Mouse (Mus musculus): Measurements from ENCODE around the gene Erich6.

Gene Erich6

DNA sequence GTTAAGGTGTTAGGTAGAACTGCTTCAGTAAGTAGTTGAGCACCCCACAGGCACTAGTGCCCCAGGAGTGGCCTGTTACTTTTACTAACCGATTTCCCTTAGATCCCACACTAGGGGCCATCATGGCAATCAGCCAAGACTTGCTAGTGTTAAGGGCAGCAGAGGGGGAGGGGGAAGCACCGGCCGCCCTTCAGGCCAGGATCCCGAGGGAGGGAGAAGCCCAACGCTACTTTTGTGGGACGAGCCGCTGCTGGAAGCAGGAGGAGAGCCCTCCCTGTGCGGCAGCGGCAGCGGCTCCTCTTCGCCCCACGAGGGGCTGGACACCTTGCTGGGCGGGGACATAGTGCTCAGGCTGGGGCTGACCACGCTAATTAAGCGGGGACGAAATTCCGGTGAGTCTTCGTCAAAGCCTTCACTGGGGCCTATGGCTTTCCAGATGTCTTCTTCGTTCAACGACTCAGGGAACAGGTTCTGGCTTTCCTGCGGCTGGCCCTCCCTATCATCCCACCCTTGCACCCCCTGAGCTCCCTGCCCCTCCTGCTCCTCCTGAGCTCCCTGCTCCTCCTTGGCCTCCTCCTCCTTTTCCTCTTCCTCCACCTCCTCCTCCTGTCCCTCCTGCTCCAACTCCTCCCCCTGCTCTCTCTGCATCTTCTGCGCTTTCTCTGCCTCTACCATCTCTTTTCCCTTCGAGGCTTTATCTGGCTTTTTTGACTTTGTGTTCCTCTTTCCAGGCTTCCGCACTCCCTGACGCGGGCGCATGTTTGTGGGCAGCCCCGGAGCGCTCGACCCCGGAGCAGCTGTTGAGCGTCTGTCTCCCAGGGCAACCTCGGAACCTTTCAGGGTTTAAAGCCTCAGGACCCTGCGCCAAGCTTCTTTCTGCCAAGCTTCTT, at the start of gene Erich6:
Gene Erich6, minus strand, starts transcription at position 802 of the 890 bp plus-strand sequence.
- DNase-seq = peak; percentile 59 to 60

DNA sequence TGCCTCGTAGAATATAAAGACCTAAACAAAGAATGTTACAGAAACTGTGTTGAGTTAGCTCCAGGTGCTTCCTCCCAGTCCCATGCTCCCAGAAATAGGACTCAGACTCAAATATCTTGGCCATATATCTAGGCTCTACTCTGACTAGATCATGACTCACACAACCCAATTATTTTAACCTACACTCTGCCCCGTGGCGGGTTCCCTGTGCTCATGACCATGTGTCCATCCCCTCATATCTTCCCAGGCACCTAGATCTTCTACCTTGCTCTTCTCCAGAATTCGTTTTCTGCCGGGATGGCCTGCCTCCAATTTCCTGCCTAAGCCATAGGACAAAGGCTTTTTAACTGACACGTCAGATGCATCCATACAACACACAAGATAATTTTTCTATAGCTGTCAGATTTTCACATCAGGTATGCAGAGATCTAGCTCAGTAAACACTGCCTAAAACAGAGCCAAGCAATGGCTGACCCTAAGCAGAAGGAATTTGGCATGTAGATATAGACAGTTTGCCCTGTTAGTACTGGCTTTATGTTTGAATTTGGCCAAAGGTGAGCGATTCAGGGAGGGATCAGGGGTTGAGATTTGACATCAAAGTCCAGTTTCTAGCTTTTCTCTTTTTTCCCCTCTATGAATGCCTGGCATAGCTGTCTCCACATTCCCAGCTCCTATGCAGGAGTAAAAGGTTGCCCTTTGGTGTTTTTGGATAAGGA, 49.4 kb upstream of the Erich6 start:
- DNase-seq = no peak

DNA sequence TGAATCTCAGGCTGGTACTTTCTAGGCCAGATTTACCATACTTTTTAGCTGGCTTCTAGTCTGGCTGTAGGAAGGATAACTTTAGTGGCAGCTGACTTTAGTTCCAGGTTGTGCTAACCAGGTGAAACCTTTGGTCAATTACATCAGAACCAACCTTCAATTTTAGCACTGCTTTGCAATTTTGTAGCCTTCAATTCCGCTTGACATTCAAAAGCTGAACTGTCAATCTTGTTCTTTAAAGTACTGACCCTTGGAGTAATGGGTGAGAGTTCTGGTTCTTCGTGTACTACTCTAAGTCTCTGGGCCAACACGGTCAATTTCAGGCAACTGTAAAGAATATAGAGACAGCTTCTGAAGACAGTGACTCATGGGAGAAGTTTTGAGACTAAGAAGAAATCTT, 48.4 kb upstream of the Erich6 start:
- DNase-seq = no peak

DNA sequence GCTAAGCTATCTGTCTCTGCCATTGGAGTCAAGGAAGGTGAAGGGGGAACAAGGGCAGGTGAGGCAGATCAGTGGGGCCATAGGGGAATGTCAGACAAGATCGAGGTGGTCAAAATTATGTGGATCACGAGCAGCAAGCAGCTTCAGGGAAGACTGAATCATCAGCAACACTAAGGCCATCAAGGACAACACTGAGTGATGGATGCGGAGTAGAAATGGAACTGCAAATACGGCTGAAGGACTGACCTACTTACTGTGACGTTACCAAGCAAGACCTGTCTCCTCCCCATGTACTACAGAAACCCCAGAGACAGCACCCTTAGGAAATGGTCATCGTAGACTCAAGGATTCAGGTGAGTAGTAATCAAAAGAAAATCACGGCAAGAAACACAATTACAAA, 46.3 kb upstream of the Erich6 start:
- no peak for DNase-seq

DNA sequence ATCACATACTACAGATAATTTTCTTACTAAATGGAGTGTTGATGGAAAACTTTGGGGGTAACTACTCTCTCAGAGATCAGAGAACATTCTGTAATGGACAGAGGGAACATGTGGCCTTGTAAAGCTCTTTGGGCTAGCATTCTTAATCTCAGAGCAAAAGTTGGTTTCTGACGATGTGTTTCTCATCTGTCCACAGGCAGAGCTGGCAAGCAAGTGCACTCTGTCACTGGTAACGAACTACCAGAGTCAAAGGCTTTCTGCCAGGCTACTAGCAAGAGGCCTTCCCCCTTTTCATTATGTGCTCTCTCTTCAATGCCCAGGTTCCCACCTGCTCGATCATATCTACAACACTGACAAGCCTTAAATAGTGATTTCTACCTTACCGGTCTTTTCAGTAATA, 45.3 kb upstream of the Erich6 start:
- no peak for DNase-seq

DNA sequence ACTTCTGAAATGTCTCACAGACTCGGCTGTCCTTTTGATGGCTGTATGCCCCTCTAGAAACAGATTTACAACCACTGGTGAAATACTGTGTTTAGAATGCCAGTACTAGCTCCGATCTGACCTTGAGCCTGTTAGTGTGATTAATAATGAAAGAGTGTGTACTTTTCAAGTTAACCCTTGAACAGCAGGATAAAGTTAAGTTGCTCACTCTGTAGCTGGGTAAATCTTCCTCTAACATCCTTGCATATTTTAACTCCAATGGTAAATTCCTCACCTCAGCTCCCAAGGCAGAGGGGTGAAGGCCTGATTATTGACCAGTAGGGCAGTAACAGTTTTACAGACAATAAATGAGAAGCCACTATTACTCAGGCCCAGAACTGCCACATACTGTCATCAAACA, 44.8 kb upstream of the Erich6 start:
- no peak for DNase-seq

DNA sequence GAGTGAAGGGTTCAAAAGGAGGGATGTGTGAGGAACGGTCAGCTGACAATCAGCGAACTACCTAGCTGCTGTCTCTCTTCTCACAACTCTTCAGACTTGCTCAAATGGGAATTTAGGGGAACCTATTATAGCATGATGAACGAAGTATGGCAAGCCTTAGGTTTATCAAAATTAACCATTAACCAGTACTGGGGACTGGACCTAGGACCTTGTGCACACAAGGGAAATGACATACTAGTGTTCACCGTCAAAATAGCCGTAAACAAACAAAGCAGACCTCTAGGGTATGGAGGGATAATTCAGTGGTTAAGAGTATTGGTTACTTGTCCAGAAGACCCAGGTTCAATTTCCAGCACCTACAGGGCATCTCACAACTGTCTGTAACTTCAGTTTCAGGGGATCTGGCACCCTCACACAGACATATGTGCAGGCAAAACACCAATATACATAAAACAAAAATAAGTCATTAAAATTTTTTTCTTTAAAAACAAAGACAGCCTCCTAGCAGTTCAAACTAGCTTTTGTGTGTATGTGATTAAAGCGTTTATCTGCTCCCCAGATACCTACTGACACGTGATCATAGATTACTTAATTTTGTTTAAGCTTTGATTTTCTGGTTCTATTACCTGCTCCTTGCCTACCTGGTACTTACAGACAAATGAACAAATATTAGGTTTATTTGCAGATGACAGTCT, 44.1 kb upstream of the Erich6 start:
- DNase-seq = no peak

DNA sequence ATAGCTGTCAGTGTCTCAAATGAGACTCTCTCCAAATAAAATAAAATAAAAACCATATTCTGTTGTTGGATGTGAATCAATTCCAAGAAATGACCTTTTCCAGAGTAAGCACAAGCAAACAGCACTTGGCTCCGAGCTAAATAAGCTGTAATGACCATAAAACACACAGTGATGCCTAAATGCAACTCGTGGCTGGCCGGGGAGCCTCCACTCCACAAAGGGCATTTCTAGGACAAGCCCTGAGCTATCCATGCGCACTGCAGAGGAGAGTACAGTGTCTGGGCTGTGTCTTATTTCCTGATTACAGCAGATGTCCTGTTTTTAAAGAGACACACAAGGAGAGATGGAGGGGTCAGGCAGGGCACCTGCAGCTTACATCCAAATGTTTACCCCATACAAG, 43.0 kb upstream of the Erich6 start:
- no peak for DNase-seq

DNA sequence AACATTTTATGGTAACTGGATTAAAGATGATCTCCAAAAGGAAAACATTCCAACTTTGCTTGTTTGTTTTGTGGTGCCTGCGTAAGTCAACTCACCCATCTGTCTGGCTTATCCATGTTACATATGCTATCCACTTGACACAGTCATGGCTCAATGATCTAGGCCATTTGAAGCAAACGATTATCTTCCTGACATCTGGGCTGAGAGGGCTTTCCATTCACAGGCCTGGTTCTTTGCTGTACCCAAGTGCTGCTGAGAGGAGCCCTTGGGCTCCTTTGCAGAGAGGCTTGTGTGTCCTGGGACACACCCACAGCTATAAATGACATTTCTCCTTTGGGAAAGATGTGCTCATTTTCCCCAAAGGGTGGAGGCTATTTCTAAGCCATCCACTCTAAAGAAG, 41.9 kb upstream of the Erich6 start:
- DNase-seq = no peak

DNA sequence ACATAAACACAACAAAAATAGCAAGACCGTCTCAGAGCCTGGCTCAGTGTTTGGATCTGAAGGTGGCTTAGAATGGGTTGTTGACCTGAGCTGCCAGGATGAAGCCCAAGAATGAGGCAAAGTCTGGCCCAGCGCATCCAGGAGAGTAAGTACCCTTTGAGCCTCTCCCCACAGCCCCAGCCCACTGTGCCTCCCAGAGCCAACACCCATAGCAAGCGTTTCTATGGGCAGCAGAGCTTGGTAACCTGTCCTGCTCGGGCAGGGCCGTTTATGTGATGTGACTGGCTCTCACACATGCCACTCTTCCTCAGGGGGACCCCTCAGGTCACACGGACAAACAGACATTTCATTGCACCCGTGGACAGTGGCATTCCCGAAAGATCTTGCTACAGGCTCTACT, 41.4 kb upstream of the Erich6 start:
- peak; percentile 19 to 29 for DNase-seq

DNA sequence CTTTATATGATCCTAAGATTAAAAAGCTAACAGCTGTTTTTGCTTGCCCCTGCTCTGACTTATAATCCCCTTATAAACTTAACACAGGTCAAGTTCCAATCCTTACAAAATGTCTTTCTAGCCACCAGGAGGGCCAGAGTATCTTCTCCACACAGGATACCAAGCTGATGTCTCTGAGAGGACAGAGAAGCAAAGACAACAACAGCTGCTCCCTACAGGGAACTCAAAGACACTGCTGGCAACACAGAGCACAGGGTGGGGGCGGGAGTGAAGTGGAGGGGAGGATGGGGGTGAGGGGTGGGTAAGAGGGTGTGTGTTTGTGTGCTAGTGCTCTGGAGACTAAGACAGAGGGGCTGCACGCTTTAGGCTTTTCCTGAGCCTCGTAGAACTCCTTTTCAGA, 40.6 kb upstream of the Erich6 start:
- peak in 1 of 2 experiments; percentile 41 for DNase-seq

DNA sequence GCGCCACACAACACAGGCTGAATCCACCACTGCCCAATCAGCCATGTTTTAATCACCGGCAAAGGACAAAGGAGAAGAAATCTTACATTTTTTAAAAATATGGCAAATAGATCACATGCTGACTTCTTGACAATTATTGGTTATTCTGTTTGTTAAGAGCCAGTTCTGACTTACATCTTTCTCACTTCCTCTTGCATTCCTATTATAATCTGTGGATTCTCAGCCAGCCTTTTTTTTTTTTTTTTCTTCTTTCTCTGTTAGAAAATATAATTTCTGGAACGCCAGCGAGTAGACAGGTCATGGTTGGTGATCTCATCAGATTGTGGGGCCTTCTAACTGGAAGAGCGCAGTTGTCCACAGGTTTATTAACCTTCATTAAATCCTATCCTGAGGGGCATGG, 36.3 kb upstream of the Erich6 start:
- no peak for DNase-seq

DNA sequence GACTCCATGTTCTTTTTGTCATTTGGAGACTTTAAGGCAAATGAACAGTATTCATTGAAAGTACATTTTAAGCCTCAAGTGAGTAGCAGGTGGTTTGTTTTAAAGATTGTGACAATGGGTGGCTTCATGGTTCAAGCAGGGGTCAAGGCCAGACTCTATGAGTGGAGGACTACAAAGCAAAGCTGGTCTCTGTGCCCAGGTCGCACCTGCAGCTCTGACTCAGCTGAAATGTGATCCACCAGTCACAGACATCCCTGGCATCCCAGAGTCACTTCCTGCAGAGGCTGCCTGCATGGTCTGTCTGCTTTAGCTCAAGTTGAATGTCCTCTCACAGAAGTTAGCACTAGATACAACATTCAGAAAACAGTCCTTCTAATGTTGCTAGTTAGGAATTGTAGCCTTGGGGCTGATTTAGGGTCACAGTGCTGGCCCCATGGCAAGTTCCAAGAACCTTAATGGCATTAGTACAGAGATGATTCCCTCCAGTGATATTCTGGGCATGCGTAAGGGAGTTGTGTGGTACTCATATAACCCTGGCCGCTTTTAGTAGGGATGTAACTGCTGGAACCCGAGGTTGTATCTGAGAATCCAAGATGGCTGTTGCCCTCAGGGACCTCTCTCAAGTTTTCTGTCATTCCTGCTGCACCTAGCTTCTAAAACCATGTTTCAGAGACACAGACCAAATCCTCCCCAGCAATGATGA, 35.6 kb upstream of the Erich6 start:
- DNase-seq = no peak

DNA sequence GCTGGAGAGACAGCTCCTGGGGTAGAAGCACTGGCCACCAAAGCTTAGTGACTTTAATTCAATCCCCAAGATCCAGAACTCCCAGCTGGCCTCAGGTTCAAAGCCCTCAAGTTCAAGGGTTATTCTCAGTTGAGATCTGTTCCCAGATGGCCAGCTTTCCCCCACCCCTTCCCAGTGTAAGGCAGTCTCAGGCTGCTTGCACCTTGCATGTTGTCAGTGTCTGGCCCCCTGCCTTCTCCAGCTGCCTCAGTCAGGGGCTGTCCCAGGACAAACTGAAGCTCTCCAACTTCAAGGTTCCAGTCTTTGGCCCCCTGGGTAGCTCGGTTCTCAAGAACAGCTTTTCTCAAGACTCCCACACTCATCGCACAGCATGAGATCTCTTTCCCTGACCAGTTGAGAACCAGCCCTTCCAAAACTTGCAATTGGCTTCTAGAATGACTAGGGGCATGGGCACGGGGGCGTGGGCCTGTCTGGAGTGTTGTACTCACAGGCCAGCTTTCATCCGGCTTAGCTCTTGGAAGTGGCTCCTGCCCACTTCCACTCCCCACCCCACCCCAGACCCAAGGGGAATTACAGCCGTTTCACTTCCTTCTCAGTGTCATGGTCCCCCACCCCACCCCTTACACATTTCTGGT, 34.7 kb upstream of the Erich6 start:
- DNase-seq = peak in 1 of 2 experiments; percentile 22

DNA sequence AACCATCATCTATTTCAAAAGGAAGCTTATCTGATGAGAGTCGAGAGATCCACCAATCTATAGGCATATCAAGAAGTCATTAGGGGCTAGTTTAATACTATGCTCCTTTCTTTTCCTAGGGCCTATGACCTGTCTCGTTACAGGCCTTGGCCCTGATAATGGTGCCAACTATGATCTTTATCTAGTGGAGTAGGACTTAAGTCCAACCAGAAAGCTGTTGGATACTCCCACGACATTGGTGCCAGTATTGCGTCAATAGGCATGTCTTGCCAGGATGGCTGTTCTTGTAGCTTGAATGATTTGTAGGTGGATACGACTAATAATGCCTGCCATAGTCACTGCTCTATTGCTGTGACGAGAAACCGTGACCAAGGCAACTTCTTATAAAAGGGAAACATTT, 27.0 kb upstream of the Erich6 start:
- DNase-seq = no peak

DNA sequence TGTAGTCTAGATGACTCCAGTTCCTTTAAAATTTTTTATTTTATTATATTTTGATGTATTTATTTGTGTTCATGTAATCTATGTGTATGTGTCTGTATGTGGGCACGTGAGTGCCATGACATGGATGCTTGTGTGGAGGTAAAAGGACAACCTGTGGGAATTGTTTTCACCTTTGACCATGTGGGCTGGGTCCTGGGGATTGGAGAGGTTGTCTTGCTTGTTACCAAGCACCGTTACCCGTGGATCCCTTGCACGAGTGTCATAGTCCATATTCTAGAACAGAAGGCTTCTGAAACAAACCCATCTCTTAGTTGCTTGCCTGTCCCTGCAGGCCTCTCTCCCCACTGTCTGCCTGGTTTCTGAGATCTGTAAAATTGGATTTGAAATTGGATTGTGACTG, 23.6 kb upstream of the Erich6 start:
- no peak for DNase-seq

DNA sequence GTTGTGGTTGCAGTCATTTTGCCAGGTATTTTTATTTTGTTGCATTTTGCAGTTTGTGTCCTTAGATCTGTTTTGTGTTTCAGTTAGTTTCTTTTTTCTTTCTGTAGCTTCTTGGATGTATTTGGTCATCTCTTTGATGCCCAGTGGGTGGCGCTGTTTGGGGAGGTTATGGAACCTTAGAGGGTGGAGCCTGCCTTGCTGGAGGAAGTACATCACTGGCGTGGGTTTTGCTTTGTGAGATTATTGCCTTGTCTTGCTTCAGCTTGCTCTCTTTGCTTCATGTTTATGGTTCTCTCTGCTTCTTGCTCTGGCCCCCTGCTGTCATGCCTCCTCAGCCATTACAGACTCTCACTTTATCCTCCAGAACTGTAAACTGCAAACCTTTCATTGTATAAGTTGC, 20.3 kb upstream of the Erich6 start:
- peak; percentile 57 to 68 for DNase-seq

DNA sequence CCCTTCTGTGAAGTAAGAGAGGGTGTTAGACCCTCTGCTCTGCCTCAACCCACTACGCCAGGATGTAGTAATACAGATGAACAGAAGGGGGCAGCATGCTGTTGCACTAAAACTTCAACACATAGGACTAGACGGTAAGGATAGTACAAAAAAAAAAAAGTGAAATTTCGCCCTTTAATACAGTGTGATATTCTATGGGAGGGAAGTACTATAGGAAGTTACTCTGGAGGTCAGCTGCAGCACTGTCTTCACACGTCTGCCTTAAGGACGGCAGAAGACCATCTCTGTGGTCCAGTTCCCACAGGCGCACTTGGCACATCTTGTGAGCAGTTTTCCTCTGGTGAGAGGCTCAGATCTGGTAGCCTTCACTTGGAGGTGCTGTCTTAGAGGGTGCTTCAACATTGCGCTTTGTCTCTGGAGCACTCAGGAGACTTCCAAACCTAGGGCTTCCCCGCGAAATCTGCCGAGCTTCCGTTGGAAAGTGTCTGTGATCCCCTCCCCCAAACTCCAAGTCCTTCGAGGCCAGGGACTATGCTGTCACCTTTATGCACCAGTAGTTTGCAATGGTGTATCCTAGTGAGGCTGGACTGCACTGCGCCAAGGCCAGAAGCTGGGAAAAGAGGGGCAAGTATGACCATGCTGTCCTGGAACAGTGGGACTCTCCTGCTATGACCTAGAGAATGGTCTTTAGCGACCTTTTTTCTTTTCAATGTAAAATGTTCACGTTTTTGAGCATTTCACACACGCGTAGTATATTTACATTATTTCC, 18.5 kb upstream of the Erich6 start:
- peak; percentile 86 to 91 for DNase-seq

DNA sequence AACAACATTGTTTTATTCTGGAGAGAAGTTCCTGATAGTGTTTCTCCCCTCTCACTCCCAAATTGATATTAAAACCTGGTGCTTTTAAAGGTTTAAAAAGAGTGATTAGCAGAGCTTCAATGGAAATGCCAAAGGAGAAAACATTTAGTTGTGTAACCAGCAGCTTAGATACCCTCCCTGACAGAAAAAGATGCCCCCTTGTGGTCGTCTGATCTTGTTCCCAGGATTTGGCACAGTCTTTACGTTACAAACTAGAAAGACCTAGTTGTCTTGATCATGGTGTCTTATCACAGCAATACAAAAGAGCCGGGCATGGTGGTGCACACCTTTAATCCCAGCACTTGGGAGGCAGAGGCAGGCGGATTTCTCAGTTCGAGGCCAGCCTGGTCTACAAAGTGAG, 16.9 kb upstream of the Erich6 start:
- DNase-seq = peak; percentile 57 to 69

DNA sequence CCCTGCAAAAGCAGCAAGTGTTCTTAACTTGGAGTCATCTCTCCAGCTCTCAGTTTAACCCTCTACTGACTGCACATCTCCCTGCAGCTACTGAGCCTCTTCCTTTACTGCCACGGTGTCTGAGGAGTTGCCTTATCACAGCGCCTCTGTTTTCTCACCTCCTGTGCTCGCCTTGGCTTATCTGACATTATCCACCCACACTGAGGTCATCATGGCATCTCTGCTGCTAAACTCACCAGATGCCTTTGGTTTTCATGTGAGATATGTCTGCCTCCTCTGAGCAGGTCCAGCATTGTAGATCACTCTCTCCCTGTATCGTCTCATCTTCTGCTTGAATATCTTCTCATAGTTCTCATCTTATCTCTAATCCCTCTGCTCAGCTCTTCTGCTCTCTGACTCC, 13.3 kb upstream of the Erich6 start:
- DNase-seq = no peak

DNA sequence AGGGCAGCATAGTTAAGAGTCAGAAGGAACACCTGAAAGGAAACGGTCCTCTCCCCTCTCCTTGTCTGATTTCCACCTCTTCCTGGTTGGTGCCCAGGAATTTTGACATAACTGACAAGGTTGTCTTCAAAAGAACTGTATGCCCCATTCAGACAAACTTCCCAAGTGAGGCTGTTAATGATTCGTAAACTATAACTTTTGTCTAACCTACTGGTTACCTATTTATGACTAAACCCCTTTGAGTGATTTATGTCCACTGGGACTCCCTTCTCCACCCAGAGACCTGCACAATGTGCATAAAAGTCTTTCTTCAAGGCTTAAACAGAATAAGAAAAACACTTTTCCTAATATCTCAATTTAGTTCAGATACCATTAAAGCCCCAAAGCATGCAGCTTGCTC, 10.2 kb upstream of the Erich6 start:
- DNase-seq = no peak

DNA sequence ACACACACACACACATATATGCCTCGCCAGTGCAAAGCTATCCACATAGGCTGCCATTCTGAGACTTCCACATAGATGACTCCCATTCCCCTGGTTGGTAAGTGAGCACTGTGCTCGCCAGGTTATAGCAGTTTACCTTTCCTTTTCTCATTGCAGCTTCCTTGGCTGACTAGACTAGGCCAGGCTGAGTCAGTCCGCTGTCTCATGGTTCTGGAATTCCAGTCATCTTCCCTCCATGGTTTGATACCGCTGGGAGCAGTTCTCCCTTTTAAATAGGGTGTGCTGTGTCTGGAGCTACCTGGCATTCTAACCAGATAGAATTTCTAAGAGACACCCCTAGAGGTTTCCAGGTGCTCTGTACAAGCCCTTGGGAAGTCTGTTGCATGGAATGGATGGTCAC, 9.2 kb upstream of the Erich6 start:
- DNase-seq = no peak

Measured in cerebellum, postnatal 10 days (tissue).